Mouse (Mus musculus) layer of hippocampus, adult 8-10 months (tissue): ENCODE measurements at regions not wholly inside any gene's neighbourhood (a gene's known extent, or its start where the extent isn't known, plus 50 kb on each side); places are given as distances from the start of the nearest gene placed in this dataset.

Experiments
- DNase-seq, 2 experiments: peaks; one replicate each; pipeline ENCODE4 v3.0.0; 2022; ENCODE audit warnings: low spot score in 2 of 2

- DNase-seq, result no peak
These were observed 73.2 kb upstream of the Zc3h12c start for GRCm38 (mm10) chr9:52241577-52241976.

- no peak for DNase-seq
These were observed 72.4 kb upstream of the Zc3h12c start for GRCm38 (mm10) chr9:52240585-52241320.

GRCm38 (mm10) chr9:52234775-52235174 is 66.4 kb upstream of the Zc3h12c start:
- DNase-seq, result no peak

GRCm38 (mm10) chr9:52229589-52229988 is 61.2 kb upstream of the Zc3h12c start:
- DNase-seq, result no peak

DNA sequence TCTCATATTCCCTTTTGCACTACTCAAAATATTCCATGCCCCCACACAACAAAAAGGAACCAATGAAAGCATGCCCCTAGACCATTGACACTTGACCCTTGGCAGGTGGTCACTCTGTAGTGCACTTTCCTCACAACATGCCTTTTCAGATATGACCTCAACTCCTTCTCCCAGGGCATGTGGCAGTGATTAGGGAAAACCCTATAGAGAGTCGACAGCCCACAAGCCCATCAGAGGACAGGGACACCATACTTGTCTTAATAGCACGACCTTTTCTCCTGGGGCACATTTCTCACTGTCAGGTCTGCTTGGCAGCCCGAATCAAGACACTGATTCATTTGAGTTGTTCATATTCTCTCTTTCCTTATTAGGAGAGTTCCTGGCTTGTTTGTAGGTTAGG is 57.3 kb upstream of the Zc3h12c start:
- no peak for DNase-seq

DNA sequence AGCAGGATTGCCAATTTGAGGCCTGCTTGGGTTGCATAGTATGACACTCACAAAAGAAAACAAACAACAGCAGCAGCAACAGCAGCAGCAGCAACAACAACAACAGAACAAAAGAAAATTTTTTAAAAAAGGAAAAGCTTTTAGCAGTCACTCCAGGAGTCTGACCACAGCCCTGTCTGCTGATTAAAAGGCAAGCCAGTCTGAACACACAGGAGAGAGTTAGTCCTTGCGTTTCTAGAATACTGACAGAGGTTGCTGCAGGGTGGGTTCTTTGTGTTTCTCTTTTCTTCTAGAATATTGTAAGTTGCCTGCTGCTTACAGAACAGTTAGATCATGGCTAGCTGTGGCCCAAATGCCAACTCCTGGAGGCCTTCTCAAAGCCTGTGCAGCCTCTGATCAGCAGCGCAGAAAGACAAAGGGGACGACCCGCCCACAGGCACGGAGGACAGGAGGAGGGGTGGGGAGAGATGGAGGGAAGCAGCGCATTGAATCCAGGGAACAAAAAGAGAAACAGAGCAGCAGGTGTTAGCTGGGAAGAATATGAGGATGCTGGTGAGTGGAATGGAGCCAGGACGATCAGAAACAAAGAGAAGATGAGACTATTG is 55.2 kb upstream of the Zc3h12c start:
- DNase-seq, result no peak
